Mouse (Mus musculus) E14TG2a.4 (cell line): ENCODE data around the gene Sde2.

Experiments used
- CTCF ChIP-seq: conservative IDR thresholded peaks from 2 replicates; pipeline ENCODE4 v1.5.1; 2014; ENCODE audit warnings: low read length
- NANOG ChIP-seq: IDR thresholded peaks from 2 replicates; pipeline ENCODE4 v1.6.1; 2014; ENCODE audit warnings: borderline replicate concordance, low read length, mixed read lengths
- POU5F1 ChIP-seq: IDR thresholded peaks from 2 replicates; pipeline ENCODE4 v1.6.1; 2014; ENCODE audit warnings: low read length, borderline replicate concordance

GRCm38 (mm10) chr1:180801466-180801994 lies 49.4 kb upstream of the Sde2 start:
- no peak for TF ChIP-seq CTCF
- TF ChIP-seq POU5F1 = no peak
- no peak for TF ChIP-seq NANOG
